In genomic region chr8:116373063-116373462, GRCm38 (mm10) we compare ENCODE assay signal across 7 mouse cellular contexts.
A peak's percentile ranks its signal among the peaks of the same experiment; 100 is the strongest.
DNase-seq lines count a peak whose midpoint lies in the region; TF ChIP-seq lines count a peak whose summit lies in the region.

No protein-coding gene starts in this region.

- H3K27ac ChIP-seq in kidney, adult 2 months (ENCODE audit: insufficient read depth, low read depth, low read length) = no peak overlapping the region

- peak; percentile 37 for DNase-seq in kidney, adult 2 months
- no peak for DNase-seq in kidney, adult 11 months
- DNase-seq in urinary bladder, postnatal 14 days (ENCODE audit: low spot score) = peak; percentile 11
- no peak for DNase-seq in urinary bladder, postnatal 25 days (ENCODE audit: low spot score)
- peak; percentile 29 to 36 for DNase-seq in cerebellum, postnatal 36 days
- DNase-seq in frontal cortex, postnatal 10 days (ENCODE audit: low spot score in 2 of 2) = no peak
- no peak for DNase-seq in frontal cortex, postnatal 25 days (ENCODE audit: low spot score in 2 of 2)

- no peak overlapping the region for H3K4me3 ChIP-seq in kidney, adult 2 months (ENCODE audit: insufficient read depth, low read depth, low read length)

- peak; percentile 47 for TF ChIP-seq CTCF in kidney, adult 2 months (conservative IDR thresholded peaks at IDR 0.05; ENCODE audit: insufficient read depth, insufficient read length, low read depth, low read length)

- H3K4me1 ChIP-seq in kidney, adult 2 months (ENCODE audit: control insufficient read depth, insufficient read depth, low read length) = no peaks in the 10 kb centered on the region

- H3K36me3 ChIP-seq in kidney, adult 2 months (ENCODE audit: control insufficient read depth, insufficient read depth, low read length) = no peaks in the 10 kb centered on the region

- no peak for TF ChIP-seq POLR2A in kidney, adult 2 months (IDR thresholded peaks at IDR 0.05; ENCODE audit: low read depth, low read length)

- 85% methylated on average over 4 of the region's 4 CpGs for WGBS in kidney, adult 2 months

- no peaks in the 10 kb centered on the region for H3K27me3 ChIP-seq in kidney, adult 2 months (replicated peaks; ENCODE audit: control insufficient read depth, insufficient read depth, low read length)

Comparison
In these comparisons a context has a peak if more than half of its experiments do, and no peak if none do; other contexts are left out.
1. DNase-seq: peak in kidney, adult 2 months (single experiment), urinary bladder, postnatal 14 days (single experiment) and cerebellum, postnatal 36 days (2 of 2); none in kidney, adult 11 months (single experiment), urinary bladder, postnatal 25 days (single experiment), frontal cortex, postnatal 10 days (0 of 2) and frontal cortex, postnatal 25 days (0 of 2).